Mouse (Mus musculus) hindbrain, embryonic 16.5 days (tissue): ENCODE results near the gene Ago4. TPM values are rescaled to one million over a fixed set of nuclear protein-coding genes. Genes with fewer than 3 reads are reported as not detected.

Source experiments
- ATAC-seq: fragments of 200-750 bp; cut with Nextera tagmentation; 2 replicates; pipeline ENCODE4 v1.8.0; 2017; ENCODE audit warnings: moderate TSS enrichment, moderate library complexity
- H3K27ac ChIP-seq: fragments of 300-500 bp; sonication (generic); 2 replicates; pipeline ENCODE4 v1.5.1; 2014; ENCODE audit warnings: low read depth, mild to moderate bottlenecking, control low read depth, low read length, moderate library complexity
- H3K27me3 ChIP-seq: fragments of 300-500 bp; sonication (generic); replicated peaks from 2 replicates; pipeline ENCODE4 v1.6.1; 2014; ENCODE audit warnings: low read length; ENCODE audit not compliant: control insufficient read depth, insufficient read depth
- H3K36me3 ChIP-seq: fragments of 300-500 bp; sonication (generic); 2 replicates; pipeline ENCODE4 v1.6.1; 2014; ENCODE audit warnings: mild to moderate bottlenecking, low read length, moderate library complexity, mixed read lengths; ENCODE audit not compliant: control insufficient read depth, insufficient read depth
- H3K4me1 ChIP-seq: fragments of 300-500 bp; sonication (generic); 2 replicates; pipeline ENCODE4 v1.6.1; 2014; ENCODE audit warnings: low read depth, low read length; ENCODE audit not compliant: control insufficient read depth, insufficient read depth
- H3K4me2 ChIP-seq: fragments of 300-500 bp; sonication (generic); 2 replicates; pipeline ENCODE4 v1.6.1; 2014; ENCODE audit warnings: mild to moderate bottlenecking, low read length, control low read depth, moderate library complexity
- H3K4me3 ChIP-seq: fragments of 300-500 bp; sonication (generic); 2 replicates; pipeline ENCODE4 v1.5.1; 2014; ENCODE audit warnings: mild to moderate bottlenecking, low read length, control low read depth, moderate library complexity
- H3K9ac ChIP-seq: fragments of 300-500 bp; sonication (generic); 2 replicates; pipeline ENCODE4 v1.6.1; 2014; ENCODE audit warnings: low read depth, mild to moderate bottlenecking, control low read depth, low read length, moderate library complexity
- H3K9me3 ChIP-seq: fragments of 300-500 bp; sonication (generic); 2 replicates; pipeline ENCODE4 v1.6.1; 2014; ENCODE audit warnings: mild to moderate bottlenecking, low read length, moderate library complexity; ENCODE audit not compliant: control insufficient read depth
- WGBS: fragments of 180-500 bp; shearing (Covaris S2); extraction: QIAGEN DNeasy Blood & Tissue Kit; methylation state at CpG from one replicate; pipeline ENCODE4 v1.1.7; 2014; 5-methylcytosine and 5-hydroxymethylcytosine counted together
- polyA plus RNA-seq: library from polyadenylated mRNA; unstranded; fragments of >200 nt; fragmentation: Nextera tagmentation; extraction: Ambion mirVana; gene quantifications from 2 replicates; pipeline ENCODE4 v1.2.1, GENCODE M21; 2015

Ago4 gene
- 6.0 and 6.7 TPM in 2 replicates for polyA plus RNA-seq

DNA sequence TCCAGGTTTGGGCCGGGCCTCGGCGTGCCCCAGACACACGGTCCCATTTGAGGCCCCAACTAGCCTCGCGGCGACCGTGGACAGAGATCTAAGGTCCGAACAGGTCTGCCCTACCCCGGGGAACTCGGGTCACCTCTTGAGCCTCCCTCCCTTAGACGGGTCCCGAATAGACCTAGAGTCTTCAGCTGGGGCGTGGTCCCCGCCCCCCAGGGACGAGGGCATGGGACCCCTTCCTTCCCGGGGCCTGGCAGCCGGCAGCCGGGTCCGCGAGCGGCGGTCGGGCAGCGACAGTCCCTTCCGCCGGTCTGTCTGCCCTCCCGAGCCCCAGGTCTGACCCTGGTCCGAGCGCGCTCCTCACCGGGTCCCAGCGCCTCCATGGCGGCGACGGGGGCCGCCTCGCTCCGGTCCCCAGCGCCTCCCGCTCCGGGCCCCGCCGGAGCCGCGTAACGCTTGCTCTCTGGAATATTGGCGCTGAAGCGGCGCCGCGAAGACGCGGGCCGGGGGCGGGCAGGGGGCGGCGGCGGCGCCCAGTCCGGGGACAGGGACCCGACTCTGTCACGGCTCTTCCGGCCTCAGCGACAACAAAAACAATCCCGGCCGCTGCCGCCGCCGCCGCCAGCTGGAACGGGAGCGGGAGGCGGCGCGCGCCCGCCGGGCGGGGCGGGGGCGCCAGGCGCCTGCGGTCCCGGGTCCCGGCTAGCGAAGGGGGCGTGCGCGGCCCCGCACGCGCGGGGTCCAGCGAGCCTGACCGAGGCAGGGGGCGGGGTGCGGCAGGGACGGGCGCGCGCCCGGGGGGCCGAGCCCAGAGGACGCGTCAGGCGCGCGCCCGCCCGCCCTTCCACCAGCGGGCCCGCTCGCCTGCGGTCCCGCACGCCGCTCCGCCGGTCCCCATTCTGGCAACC is at the start of gene Ago4:
TSS of gene Ago4 (minus strand) at position 646 of the 902 bp plus-strand sequence.
- no peaks in the 10 kb centered on the region for H3K27me3 ChIP-seq
- H3K9ac ChIP-seq = peak within 1 kb of the TSS; percentile 96
- ATAC-seq = peak; percentile 93
- no peaks in the 10 kb centered on the region for H3K9me3 ChIP-seq
- peak within 1 kb of the TSS; percentile 86 for H3K27ac ChIP-seq
- peaks cover 13% of the 10 kb centered on the region for H3K4me1 ChIP-seq
- WGBS = under 1% methylated on average over 82 of the region's 120 CpGs
- H3K4me3 ChIP-seq = peak within 1 kb of the TSS; percentile 93
- no peaks in the 10 kb centered on the region for H3K36me3 ChIP-seq
- peak within 1 kb of the TSS; percentile 86 for H3K4me2 ChIP-seq

GRCm38 (mm10) chr4:126579077-126579476 is 45.8 kb upstream of the Ago4 start:
- Histone ChIP-seq H3K4me1 (no peaks in the 10 kb centered on the region), H3K9ac (no peak overlapping the region), H3K27ac (no peak overlapping the region), H3K9me3 (no peaks in the 10 kb centered on the region), H3K27me3 (no peaks in the 10 kb centered on the region), H3K36me3 (peaks cover 4% of the 10 kb centered on the region), H3K4me2 (no peak overlapping the region), H3K4me3 (no peak overlapping the region)
- 86% methylated on average over 2 of the region's 2 CpGs for WGBS
- ATAC-seq = no peak

DNA sequence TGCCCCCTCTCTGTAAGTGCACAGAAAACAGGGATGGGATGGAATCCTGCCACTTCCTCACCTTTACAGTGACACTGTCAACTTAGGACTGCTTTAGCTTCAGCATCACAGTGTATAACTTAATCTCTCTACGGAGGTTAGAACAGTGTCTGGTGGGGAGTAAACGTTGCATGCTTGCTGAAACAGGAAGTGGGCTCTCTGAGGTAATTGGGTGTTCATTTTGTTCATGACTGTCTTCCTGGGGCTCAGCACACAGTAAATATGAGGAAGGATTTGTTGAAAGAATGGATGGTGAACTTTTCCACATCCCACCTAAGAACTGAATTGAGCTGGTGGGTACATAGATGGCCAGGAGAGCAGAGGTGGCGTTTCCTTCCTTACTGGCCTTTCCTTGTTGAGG is 44.6 kb upstream of the Ago4 start:
- ATAC-seq = no peak
- Histone ChIP-seq H3K4me1 (no peaks in the 10 kb centered on the region), H3K27ac (no peak overlapping the region), H3K4me3 (no peak overlapping the region), H3K4me2 (no peak overlapping the region), H3K9me3 (no peaks in the 10 kb centered on the region), H3K9ac (no peak overlapping the region), H3K36me3 (peaks cover 4% of the 10 kb centered on the region), H3K27me3 (no peaks in the 10 kb centered on the region)
- WGBS = 100% methylated on average over 3 of the region's 3 CpGs

- WGBS = 94% methylated on average over 5 of the region's 5 CpGs
- Histone ChIP-seq H3K36me3 (peaks cover 4% of the 10 kb centered on the region), H3K27me3 (no peaks in the 10 kb centered on the region), H3K9me3 (no peaks in the 10 kb centered on the region), H3K4me2 (no peak overlapping the region), H3K27ac (no peak overlapping the region), H3K9ac (no peak overlapping the region), H3K4me1 (no peaks in the 10 kb centered on the region), H3K4me3 (no peak overlapping the region)
- ATAC-seq = no peak
Measured at GRCm38 (mm10) chr4:126576281-126576680, 43.0 kb upstream of the Ago4 start.

DNA sequence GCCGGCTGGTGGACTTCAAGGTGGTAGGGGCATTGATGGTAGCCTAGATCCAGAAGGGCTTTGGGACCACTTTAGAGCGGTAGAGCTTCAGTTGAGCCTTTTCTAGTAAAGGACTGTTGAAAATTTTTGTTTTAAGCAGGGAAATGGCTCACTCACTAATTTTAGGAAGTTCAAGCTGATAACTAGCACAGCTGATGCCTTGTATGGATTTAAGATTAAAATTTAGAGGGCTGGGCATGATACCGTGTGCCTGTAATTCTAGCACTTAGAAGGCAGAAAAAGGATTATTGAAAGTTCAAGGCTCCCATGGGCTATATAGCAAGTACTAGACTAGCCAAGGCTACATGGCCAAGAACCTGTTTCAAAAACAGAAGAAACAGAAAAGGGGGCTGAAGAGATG is 36.5 kb upstream of the Ago4 start:
- Histone ChIP-seq H3K9ac (no peak overlapping the region), H3K4me2 (no peak overlapping the region), H3K27me3 (no peaks in the 10 kb centered on the region), H3K9me3 (no peaks in the 10 kb centered on the region), H3K36me3 (peaks cover 3% of the 10 kb centered on the region), H3K27ac (no peak overlapping the region), H3K4me3 (no peak overlapping the region), H3K4me1 (no peaks in the 10 kb centered on the region)
- ATAC-seq = no peak
- WGBS = 94% methylated on average over 3 of the region's 3 CpGs

DNA sequence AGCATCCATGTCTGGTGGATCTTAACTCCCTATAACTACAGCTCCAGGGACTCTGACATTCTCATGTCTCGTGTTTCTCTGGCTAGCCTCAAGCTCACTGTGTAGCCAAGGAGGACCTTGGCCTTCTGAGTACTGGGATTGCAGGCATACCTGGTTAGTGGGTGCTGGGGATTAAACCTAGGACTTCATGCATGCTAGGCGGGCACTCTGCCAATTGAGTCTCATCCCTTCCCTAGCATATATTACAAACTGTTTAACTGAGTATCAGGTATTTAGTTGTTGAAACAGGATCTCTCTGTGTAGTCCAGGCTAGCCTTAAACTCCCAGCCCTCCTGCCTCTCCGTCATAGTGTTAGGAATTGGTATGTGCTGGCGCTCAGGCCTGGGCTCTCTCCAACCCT is 34.0 kb upstream of the Ago4 start:
- H3K4me3 ChIP-seq = no peak overlapping the region
- no peaks in the 10 kb centered on the region for H3K36me3 ChIP-seq
- over 99% methylated on average over 4 of the region's 4 CpGs for WGBS
- no peak overlapping the region for H3K27ac ChIP-seq
- H3K9me3 ChIP-seq = no peaks in the 10 kb centered on the region
- H3K4me2 ChIP-seq = no peak overlapping the region
- no peak overlapping the region for H3K9ac ChIP-seq
- no peaks in the 10 kb centered on the region for H3K4me1 ChIP-seq
- ATAC-seq = no peak
- H3K27me3 ChIP-seq = no peaks in the 10 kb centered on the region

DNA sequence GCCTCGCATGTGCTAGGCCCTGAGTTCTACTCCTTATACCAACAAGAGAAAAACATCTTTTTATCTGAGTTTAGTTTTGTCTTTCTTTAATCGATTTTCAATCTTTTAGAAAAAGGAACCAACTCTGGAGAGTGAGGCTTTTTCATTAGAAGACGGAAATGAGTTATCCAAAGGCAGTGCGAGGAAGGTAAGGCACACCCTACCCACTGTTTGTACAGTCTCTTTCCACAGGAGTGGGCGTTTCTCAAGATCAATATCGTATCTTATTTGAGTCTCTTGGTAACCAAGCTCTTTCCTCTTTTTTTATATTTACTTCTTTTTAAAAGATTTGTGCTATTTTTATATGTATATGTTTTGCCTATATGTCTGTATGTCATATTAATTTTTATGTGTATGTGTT is 30.5 kb upstream of the Ago4 start:
- no peak for ATAC-seq
- H3K4me2 ChIP-seq = no peak overlapping the region
- 95% methylated on average over 6 of the region's 6 CpGs for WGBS
- no peak overlapping the region for H3K27ac ChIP-seq
- H3K27me3 ChIP-seq = no peaks in the 10 kb centered on the region
- H3K36me3 ChIP-seq = no peaks in the 10 kb centered on the region
- no peaks in the 10 kb centered on the region for H3K9me3 ChIP-seq
- no peaks in the 10 kb centered on the region for H3K4me1 ChIP-seq
- H3K9ac ChIP-seq = no peak overlapping the region
- no peak overlapping the region for H3K4me3 ChIP-seq

GRCm38 (mm10) chr4:126556809-126557711 is 23.8 kb upstream of the Ago4 start, which contains the start of gene Clspn:
Gene Clspn, plus strand, starts transcription at chr4:126556935.
- H3K36me3 ChIP-seq = no peaks in the 10 kb centered on the region
- peaks cover 6% of the 10 kb centered on the region; the same call in 1 of the 2 replicates for H3K4me1 ChIP-seq
- H3K27ac ChIP-seq = no peak within 1 kb of the TSS
- no peaks in the 10 kb centered on the region for H3K27me3 ChIP-seq
- no peaks in the 10 kb centered on the region for H3K9me3 ChIP-seq
- peak; percentile 98 for ATAC-seq
- peak within 1 kb of the TSS; percentile 63 for H3K9ac ChIP-seq
- WGBS = under 1% methylated on average over 54 of the region's 54 CpGs
- peak within 1 kb of the TSS; percentile 60 for H3K4me3 ChIP-seq
- peak within 1 kb of the TSS; percentile 87 for H3K4me2 ChIP-seq

- no peak overlapping the region for H3K27ac ChIP-seq
- no peaks in the 10 kb centered on the region for H3K36me3 ChIP-seq
- H3K9ac ChIP-seq = no peak overlapping the region
- H3K27me3 ChIP-seq = no peaks in the 10 kb centered on the region
- H3K9me3 ChIP-seq = no peaks in the 10 kb centered on the region
- H3K4me1 ChIP-seq = peaks cover 6% of the 10 kb centered on the region; the same call in 1 of the 2 replicates
- ATAC-seq = no peak
- WGBS = 32% methylated on average over 3 of the region's 3 CpGs
- H3K4me3 ChIP-seq = no peak overlapping the region
- H3K4me2 ChIP-seq = no peak overlapping the region
Measured at GRCm38 (mm10) chr4:126554462-126554861, 21.2 kb upstream of the Ago4 start.
